Mouse (Mus musculus) C2C12 (cell line): ENCODE data around the gene Myh9. TPM values are rescaled to one million over a fixed set of nuclear protein-coding genes. Genes with fewer than 3 reads are reported as not detected.

Experiments used
- H3K27me3 ChIP-seq: one replicate; pipeline ENCODE4 v1.6.1; 2011; ENCODE audit not compliant: control insufficient read depth, insufficient read depth, insufficient read length
- H3K36me3 ChIP-seq: one replicate; pipeline ENCODE4 v1.6.1; 2011; ENCODE audit not compliant: control insufficient read depth, insufficient read depth
- H3K4me3 ChIP-seq: one replicate; pipeline ENCODE4 v1.5.1; 2011; ENCODE audit warnings: mild to moderate bottlenecking, control low read depth; ENCODE audit not compliant: poor library complexity, insufficient read depth, severe bottlenecking
- H3K79me2 ChIP-seq: one replicate; pipeline ENCODE4 v1.6.1; 2011; ENCODE audit not compliant: control insufficient read depth, insufficient read depth
- H3K79me3 ChIP-seq: one replicate; pipeline ENCODE4 v1.6.1; 2011; ENCODE audit warnings: low read depth, control low read depth
- H3ac ChIP-seq: one replicate; pipeline ENCODE3; 2011; ENCODE audit warnings: low read depth; ENCODE audit not compliant: control insufficient read depth, insufficient read length
- CEBPB ChIP-seq: IDR thresholded peaks from one replicate; pipeline ENCODE4 v1.6.1; 2011; ENCODE audit warnings: low read depth, mild to moderate bottlenecking, control low read depth, moderate library complexity
- CTCF ChIP-seq: IDR thresholded peaks from one replicate; pipeline ENCODE4 v1.5.1; 2011; ENCODE audit not compliant: control insufficient read depth, insufficient read depth, insufficient read length
- FOSL1 ChIP-seq: IDR thresholded peaks from one replicate; pipeline ENCODE4 v1.8.0; 2011; ENCODE audit warnings: mild to moderate bottlenecking, low read length; ENCODE audit not compliant: poor library complexity, insufficient read depth, severe bottlenecking
- MAX ChIP-seq: IDR thresholded peaks from one replicate; pipeline ENCODE4 v1.6.1; 2011; ENCODE audit warnings: mild to moderate bottlenecking, control low read depth
- MYOD1 ChIP-seq: IDR thresholded peaks from one replicate; pipeline ENCODE4 v1.6.1; 2011; ENCODE audit warnings: low read depth; ENCODE audit not compliant: control insufficient read depth, insufficient read length
- MYOG ChIP-seq: IDR thresholded peaks from one replicate; pipeline ENCODE4 v1.6.1; 2011; ENCODE audit not compliant: control insufficient read depth, insufficient read length; ENCODE audit errors: extremely low read depth
- USF1 ChIP-seq: IDR thresholded peaks from one replicate; pipeline ENCODE4 v1.6.1; 2011; ENCODE audit warnings: low read depth, mild to moderate bottlenecking, control low read depth, moderate library complexity
- polyA plus RNA-seq: library from polyadenylated mRNA; unstranded; fragments of >200 nt; fragmentation: generic; extraction: Trizol; gene quantifications from one replicate; pipeline ENCODE4 v1.2.1, GENCODE M21; 2012; ENCODE audit warnings: missing spikeins

The Myh9 gene
- polyA plus RNA-seq, 1 experiment: 580 TPM

- H3ac ChIP-seq: peak overlapping the region; percentile 0
- H3K79me2 ChIP-seq: peaks cover 99% of the 10 kb centered on the region
- H3K4me3 ChIP-seq: no peak overlapping the region
- TF ChIP-seq CEBPB (no peak), MYOD1 (peak; percentile 90), MYOG (no peak), USF1 (no peak), FOSL1 (no peak), MAX (no peak)
- peaks cover 50% of the 10 kb centered on the region for H3K79me3 ChIP-seq
- H3K27me3 ChIP-seq: no peaks in the 10 kb centered on the region
- H3K36me3 ChIP-seq: peaks cover 100% of the 10 kb centered on the region
Observed at GRCm38 (mm10) chr15:77784039-77784824, 57.7 kb downstream of the Myh9 start.

- Histone ChIP-seq H3K27me3 (no peaks in the 10 kb centered on the region), H3K4me3 (no peak overlapping the region), H3K79me3 (peaks cover 42% of the 10 kb centered on the region), H3K36me3 (peaks cover 100% of the 10 kb centered on the region), H3ac (no peak overlapping the region), H3K79me2 (peaks cover 99% of the 10 kb centered on the region)
- no peak for TF ChIP-seq FOSL1
- TF ChIP-seq CTCF: peak; percentile 57
Observed at GRCm38 (mm10) chr15:77782449-77783014, 59.4 kb downstream of the Myh9 start.

GRCm38 (mm10) chr15:77775186-77775963, 66.6 kb downstream of the Myh9 start:
- no peak overlapping the region for H3ac ChIP-seq
- H3K79me2 ChIP-seq: peaks cover 94% of the 10 kb centered on the region
- no peak overlapping the region for H3K4me3 ChIP-seq
- peaks cover 100% of the 10 kb centered on the region for H3K36me3 ChIP-seq
- no peaks in the 10 kb centered on the region for H3K27me3 ChIP-seq
- H3K79me3 ChIP-seq: peaks cover 15% of the 10 kb centered on the region
- TF ChIP-seq MYOG (no peak), CTCF (peak; percentile 96), MAX (peak; percentile 26), MYOD1 (no peak), FOSL1 (no peak), USF1 (no peak), CEBPB (no peak)

- Histone ChIP-seq H3K27me3 (no peaks in the 10 kb centered on the region), H3K4me3 (no peak overlapping the region), H3K36me3 (peaks cover 100% of the 10 kb centered on the region), H3K79me3 (peaks cover 9% of the 10 kb centered on the region), H3ac (no peak overlapping the region), H3K79me2 (peaks cover 88% of the 10 kb centered on the region)
- no peak for TF ChIP-seq CEBPB
- TF ChIP-seq FOSL1: no peak
- TF ChIP-seq MYOG: no peak
- no peak for TF ChIP-seq MAX
- no peak for TF ChIP-seq USF1
- no peak for TF ChIP-seq MYOD1
- no peak for TF ChIP-seq CTCF
Observed at GRCm38 (mm10) chr15:77774303-77774702, 67.7 kb downstream of the Myh9 start.

- H3ac ChIP-seq: no peak overlapping the region
- peaks cover 100% of the 10 kb centered on the region for H3K36me3 ChIP-seq
- no peak for TF ChIP-seq FOSL1
- TF ChIP-seq MYOG: no peak
- no peak for TF ChIP-seq MYOD1
- TF ChIP-seq CTCF: no peak
- no peak for TF ChIP-seq USF1
- TF ChIP-seq CEBPB: no peak
- TF ChIP-seq MAX: no peak
- H3K79me3 ChIP-seq: peaks cover 6% of the 10 kb centered on the region
- H3K79me2 ChIP-seq: peaks cover 78% of the 10 kb centered on the region
- H3K27me3 ChIP-seq: no peaks in the 10 kb centered on the region
- H3K4me3 ChIP-seq: no peak overlapping the region
Observed at GRCm38 (mm10) chr15:77773099-77773915, 68.7 kb downstream of the Myh9 start.
